Mouse (Mus musculus) spleen, adult 2 months (tissue): ENCODE measurements around the gene Ilk.

Experiments used
- CTCF ChIP-seq: fragments of 200-500 bp; IDR thresholded peaks from 2 replicates; pipeline ENCODE4 v1.5.1; 2011; ENCODE audit warnings: mild to moderate bottlenecking, inconsistent platforms; ENCODE audit not compliant: insufficient read depth, insufficient read length, insufficient replicate concordance; ENCODE audit errors: extremely low read depth
- POLR2A ChIP-seq: fragments of 200-500 bp; IDR thresholded peaks from 2 replicates; pipeline ENCODE4 v1.6.1; 2011; ENCODE audit warnings: low read depth, low read length, inconsistent platforms

- TF ChIP-seq CTCF = no peak
- no peak for TF ChIP-seq POLR2A
Measured at GRCm38 (mm10) chr7:105728701-105729428, 7.5 kb upstream of the Ilk start.
